Mouse (Mus musculus): ENCODE data around the gene Thrap3. TPM values are rescaled to one million over a fixed set of nuclear protein-coding genes. Genes with fewer than 3 reads are reported as not detected.

Thrap3 gene
- total RNA-seq, 1 experiment from 2014 or later, result 232 TPM

DNA sequence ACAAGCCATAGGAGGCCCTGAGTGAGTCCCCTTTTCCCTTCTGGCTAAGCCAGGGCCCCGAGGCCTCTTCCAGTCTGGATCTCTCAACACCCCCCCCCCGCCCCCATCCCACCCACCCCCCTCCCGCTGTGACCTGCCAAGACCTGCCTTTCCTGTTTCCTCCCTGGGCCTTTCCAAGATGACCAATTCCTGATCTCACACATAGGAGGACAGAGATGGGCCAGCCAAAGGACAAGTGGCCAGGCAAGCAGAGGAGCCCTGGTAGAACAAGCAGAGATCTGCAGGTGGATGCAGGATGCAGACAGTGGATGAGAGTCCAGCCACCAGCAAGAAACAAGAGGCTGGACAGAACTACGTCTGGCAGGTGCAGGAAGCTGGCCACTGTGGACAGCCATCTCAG, 57.2 kb downstream of the Thrap3 start:
- no peak for DNase-seq

DNA sequence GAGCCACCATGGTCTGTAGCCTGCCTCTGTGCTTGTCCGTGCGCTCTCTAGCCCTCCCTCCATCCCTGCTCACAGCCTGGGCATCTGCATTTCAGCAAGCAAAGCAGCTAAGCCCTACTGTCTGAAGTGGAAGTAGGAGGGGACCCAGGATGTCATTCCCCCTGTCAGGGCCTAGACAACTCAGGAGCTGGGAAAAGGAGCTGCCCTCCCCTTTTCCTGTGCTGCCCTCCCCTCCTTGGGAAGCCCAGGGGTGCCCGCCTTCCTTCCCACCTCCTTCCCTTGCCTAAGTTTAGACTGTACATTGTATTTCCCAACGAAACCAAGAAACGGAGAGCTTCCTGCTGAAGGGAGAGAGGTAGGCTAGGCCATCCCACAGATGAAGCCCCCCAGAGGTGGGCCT, 61.5 kb downstream of the Thrap3 start:
- no peak for DNase-seq

DNA sequence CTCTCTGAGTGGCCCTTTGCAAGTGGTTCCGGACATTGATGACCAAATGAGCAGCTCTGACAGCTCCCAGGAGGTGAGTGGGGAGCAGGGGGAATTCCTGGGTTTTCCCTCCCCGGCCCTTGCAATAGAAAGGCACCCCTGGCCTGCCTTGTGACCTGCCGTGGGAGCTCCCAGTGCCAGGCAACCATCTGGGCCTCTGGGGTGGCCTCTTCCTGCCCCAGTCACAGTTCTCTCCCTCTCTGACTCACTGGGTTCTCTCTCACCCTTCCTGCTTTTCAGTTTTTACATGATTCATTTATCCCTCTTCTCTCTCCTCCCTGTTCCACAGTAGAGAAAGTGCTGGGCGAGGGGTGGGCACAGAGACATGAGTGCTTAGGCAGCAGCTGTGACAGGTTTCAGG, 64.8 kb downstream of the Thrap3 start:
- DNase-seq, result no peak

DNA sequence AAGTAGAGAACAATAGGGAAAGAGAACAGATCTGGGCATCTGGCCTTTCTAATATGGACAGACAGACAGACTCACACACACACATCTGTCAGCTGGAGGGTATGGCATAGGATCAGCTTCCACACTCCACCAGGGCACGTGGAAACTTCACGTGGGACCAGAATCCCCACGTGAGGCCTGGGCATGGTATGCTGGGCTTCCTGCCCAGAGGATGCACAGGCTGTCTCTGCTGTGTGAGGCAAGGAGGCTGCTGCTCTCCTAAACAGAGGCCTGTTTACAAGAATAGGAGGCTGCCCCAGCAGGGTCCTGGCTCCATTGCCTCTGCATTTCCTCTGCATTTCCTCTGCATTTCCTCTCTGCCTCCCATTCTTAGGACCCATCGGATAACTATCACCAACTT, 67.9 kb downstream of the Thrap3 start:
- DNase-seq, result no peak

- DNase-seq, result no peak
Measured at GRCm38 (mm10) chr4:126134236-126134635, 68.3 kb downstream of the Thrap3 start.

- no peak for DNase-seq
Measured at GRCm38 (mm10) chr4:126132636-126133264, 69.8 kb downstream of the Thrap3 start.

GRCm38 (mm10) chr4:126131290-126132121, 71.1 kb downstream of the Thrap3 start:
- peak; percentile 53 for DNase-seq

DNA sequence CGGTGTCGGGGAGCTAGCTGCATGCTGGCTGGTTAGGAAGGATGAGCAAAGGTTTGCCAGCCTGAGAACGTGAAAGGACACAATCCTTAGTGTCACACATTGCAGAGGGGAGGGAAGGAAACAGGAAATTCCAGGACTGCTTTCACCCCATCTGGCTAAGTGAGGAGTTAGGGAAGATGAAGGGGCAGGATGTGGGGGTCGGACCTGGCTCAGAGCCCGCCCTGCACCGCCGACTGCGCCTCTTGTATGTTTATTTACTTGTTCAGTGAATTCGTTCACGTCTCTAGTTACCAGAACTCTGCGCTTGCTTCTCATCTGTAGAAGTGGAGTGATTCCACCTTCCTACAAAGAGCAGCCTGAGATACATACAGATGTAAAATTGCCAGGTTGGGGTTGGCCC, 72.1 kb downstream of the Thrap3 start:
- no peak for DNase-seq

- DNase-seq, result no peak
Measured at GRCm38 (mm10) chr4:126123309-126124040, 79.1 kb downstream of the Thrap3 start.

DNA sequence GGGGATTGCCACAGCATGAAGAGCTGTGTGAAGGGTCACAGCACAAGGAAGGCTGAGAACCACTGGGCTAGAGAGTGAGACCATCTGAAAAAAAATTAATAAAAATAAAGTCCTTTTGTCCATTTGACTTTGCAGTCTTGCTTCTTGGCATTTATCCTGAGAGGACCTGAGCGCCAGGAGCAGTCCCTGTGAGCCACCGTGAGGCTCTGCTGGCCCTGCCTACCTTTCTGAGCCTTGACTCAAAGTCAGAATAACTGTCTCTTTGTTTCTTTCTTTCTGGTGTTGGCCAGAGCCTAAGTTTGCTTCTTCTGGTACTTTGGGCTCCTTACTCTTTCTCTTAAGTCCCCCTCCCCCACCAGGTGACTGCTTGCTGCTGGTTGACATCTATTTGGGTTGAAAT, 82.1 kb downstream of the Thrap3 start:
- DNase-seq, result no peak

DNA sequence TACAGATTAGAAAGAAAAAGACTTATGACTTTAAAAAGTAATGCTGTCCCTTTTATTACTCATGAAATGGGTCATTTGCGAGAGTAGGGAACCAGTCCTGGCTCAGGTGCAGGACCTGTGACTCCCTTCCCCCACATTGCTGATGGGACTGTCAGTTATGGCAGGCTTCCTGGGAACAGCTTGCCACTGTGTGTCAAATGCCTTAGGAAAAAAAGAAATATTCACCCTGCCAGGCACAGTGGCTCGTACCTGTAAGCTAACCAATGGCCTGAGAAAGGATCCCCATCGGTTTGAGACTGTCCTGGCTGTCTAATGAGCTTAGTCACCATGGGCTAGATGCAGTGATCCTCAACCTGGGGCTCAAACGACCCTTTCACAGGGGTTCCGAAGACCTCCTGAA, 82.5 kb downstream of the Thrap3 start:
- DNase-seq, result no peak

DNA sequence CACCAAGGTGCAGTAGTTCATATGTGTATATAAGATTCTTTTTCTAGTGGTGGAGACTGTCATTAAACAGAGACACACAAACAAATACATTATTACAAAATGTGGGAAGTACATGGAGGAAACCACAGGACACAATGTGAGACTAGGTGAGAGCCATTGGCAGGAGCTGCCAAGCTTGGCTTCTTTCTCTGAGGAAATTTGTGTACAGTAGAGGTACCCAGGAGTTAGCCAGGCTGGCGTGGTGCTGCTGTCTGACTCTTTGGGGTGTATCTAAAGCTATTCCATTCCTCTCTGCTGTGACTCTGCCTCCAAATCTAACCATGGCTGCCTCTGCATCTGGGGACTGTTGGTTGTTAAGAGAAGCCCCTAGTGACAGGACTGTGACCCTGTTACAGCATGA, 83.5 kb downstream of the Thrap3 start:
- DNase-seq, result no peak

DNA sequence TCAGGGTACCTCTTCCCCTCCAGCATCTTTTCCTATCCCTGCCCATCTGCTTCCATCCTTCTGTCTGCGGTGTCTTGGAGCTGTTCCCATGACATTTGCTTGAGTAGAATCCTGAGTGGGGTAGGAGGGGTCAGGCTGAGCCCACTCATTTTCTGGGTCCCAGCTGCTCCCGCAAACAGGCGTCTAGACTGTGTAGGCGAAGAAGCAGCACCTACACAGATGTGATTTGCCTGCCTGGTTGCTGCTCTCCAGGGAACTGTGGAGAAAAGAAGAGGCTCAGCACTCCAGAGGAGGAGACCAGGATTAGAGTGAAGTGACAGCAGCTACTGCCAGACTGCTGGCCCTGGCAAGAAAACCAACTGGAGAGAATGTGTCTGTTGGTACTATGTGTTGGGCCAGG, 83.9 kb downstream of the Thrap3 start:
- no peak for DNase-seq

GRCm38 (mm10) chr4:126117116-126117515, 85.4 kb downstream of the Thrap3 start:
- DNase-seq, result no peak

DNA sequence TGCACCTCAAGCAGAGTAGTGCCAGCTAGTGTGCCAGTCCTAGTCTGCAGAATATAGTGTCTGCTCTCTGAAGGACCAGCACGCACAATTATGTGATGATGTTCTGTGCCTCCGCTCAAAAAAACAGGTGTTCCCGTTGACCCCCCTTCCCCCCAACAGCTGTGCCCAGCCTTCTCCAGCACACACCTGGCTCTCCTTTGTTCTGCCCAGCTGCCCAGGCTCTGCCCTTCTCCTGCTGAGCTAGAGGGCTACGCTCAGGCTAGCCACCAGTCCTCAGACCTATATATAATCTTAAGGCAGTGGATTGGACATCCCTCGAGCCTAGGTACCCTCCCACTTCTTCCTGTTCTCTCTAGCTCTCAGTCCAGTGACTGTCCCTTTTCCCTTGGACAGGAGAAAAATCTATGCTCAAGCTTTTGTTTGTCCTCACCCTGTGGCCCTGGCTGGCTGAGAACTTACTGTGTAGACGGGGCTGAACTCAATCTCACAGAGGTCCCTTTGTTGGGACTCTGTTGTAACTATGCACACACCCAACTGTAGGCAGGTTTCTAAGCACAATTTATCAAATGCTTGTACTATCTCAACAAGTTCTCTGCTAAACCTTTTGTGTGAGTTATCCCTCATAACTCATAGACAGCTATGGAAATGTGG, 86.6 kb downstream of the Thrap3 start:
- no peak for DNase-seq

DNA sequence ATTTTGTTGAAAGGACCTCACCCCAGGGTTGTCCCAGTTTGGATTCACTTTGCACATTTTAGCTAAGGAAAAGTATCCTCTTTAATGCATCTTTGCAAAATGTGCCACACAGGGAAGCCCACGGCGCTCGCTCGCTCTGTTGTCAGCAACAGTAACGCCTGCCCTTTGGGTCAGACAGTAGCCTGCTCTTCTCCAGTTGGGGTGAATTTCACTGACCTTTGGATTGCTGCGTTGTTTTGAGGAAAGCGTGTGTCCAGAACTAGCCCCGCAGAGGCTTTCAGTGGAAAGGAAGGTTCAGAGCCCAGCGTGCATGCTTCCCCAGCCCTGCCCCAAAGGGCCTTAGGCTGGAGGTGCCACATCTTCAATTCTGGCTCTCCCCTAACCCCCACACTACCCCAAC, 87.1 kb downstream of the Thrap3 start:
- no peak for DNase-seq

Other genes starting within 250 kb of the Thrap3 start
- gene Csf3r, start 178.2 kb downstream of the Thrap3 start, total RNA-seq (2021), result 0.88 and 1.5 TPM in 2 replicates
- 74.4 and 98.0 TPM in 2 replicates for gene Mrps15, start 155.8 kb downstream of the Thrap3 start, total RNA-seq (2021)
- 7.2 and 12.2 TPM in 2 replicates for gene Oscp1, start 144.2 kb downstream of the Thrap3 start, total RNA-seq (2021)
- 45.4 and 48.0 TPM in 2 replicates for gene Lsm10, start 106.1 kb downstream of the Thrap3 start, total RNA-seq (2021)
- gene Stk40, start 98.8 kb downstream of the Thrap3 start, total RNA-seq (2021), result 41.2 and 43.1 TPM in 2 replicates
- 23.4 and 33.9 TPM in 2 replicates for gene Eva1b, start 55.0 kb downstream of the Thrap3 start, total RNA-seq (2021)
- gene Sh3d21, start 39.3 kb downstream of the Thrap3 start, total RNA-seq (2021), result 2.8 and 3.2 TPM in 2 replicates
- 55.0 and 68.0 TPM in 2 replicates for gene Map7d1, start 53.6 kb upstream of the Thrap3 start, total RNA-seq (2021)
- gene Trappc3, start 59.6 kb upstream of the Thrap3 start, total RNA-seq (2021), result 88.0 and 93.9 TPM in 2 replicates
- 1.7 and 2.4 TPM in 2 replicates for gene Col8a2, start 84.0 kb upstream of the Thrap3 start, total RNA-seq (2021)
- gene Adprhl2, start 118.9 kb upstream of the Thrap3 start, total RNA-seq (2021), result 27.6 and 38.9 TPM in 2 replicates
- 2.4 and 2.6 TPM in 2 replicates for gene Tekt2, start 122.9 kb upstream of the Thrap3 start, total RNA-seq (2021)
- 13.9 and 17.6 TPM in 2 replicates for gene Ago3, start 226.8 kb upstream of the Thrap3 start, total RNA-seq (2021)